Mouse (Mus musculus) layer of hippocampus, adult 8-10 months (tissue): ENCODE measurements around the gene Tnip3. TPM values are rescaled to one million over a fixed set of nuclear protein-coding genes. Genes with fewer than 3 reads are reported as not detected.

Experiments used
- DNase-seq, 2 experiments: peaks; one replicate each; pipeline ENCODE4 v3.0.0; 2022; ENCODE audit warnings: low spot score in 2 of 2
- total RNA-seq, 4 experiments: library from RNA; stranded (reverse); gene quantifications; 2 replicates each; pipeline ENCODE4 v1.2.4; 2022

Gene Tnip3
- total RNA-seq, 4 experiments from 2014 or later: not detected

GRCm38 (mm10) chr6:65644110-65644509 is 119.0 kb downstream of the Tnip3 start:
- DNase-seq: no peak

- DNase-seq: no peak
Measured at GRCm38 (mm10) chr6:65646408-65646807, 121.3 kb downstream of the Tnip3 start.

GRCm38 (mm10) chr6:65647731-65648130 is 122.6 kb downstream of the Tnip3 start:
- no peak for DNase-seq

GRCm38 (mm10) chr6:65651376-65651775 is 126.3 kb downstream of the Tnip3 start:
- no peak for DNase-seq

GRCm38 (mm10) chr6:65661272-65661671 is 136.2 kb downstream of the Tnip3 start:
- no peak for DNase-seq

- no peak for DNase-seq
Measured at GRCm38 (mm10) chr6:65662050-65662449, 136.9 kb downstream of the Tnip3 start.

- DNase-seq: no peak
Measured at GRCm38 (mm10) chr6:65663990-65664389, 138.9 kb downstream of the Tnip3 start.

GRCm38 (mm10) chr6:65666295-65666694 is 141.2 kb downstream of the Tnip3 start:
- DNase-seq: no peak

- DNase-seq: no peak
Measured at GRCm38 (mm10) chr6:65669971-65670370, 144.9 kb downstream of the Tnip3 start.

- no peak for DNase-seq
Measured at GRCm38 (mm10) chr6:65670981-65671411, 145.9 kb downstream of the Tnip3 start.

- DNase-seq: peak in 1 of 2 experiments; percentile 24
Measured at GRCm38 (mm10) chr6:65671451-65671850, 146.3 kb downstream of the Tnip3 start, which contains the start of gene Ndnf. Gene Ndnf (plus strand): TSS chr6:65671590.

GRCm38 (mm10) chr6:65672131-65673031 is 147.3 kb downstream of the Tnip3 start:
- peak in 1 of 2 experiments; percentile 5 for DNase-seq

Other genes with a start within 250 kb of the Tnip3 start
- under 1 TPM in 3 of 4 experiments, not detected in 1; 0.20 to 0.63 (median 0.37) TPM for gene C130060K24Rik, start 144.2 kb upstream of the Tnip3 start, total RNA-seq
- 10 to 100 TPM; 14.5 to 25.4 (median 15.2) TPM for gene Ndnf, start 146.3 kb downstream of the Tnip3 start, total RNA-seq